Mouse (Mus musculus): ENCODE results near the gene Recql.
"Not testable (repeated sequence)": the region's sequence is repeated elsewhere in the genome, so short reads cannot be mapped to it uniquely, and the experiment has no call there.

Gene Recql

DNA sequence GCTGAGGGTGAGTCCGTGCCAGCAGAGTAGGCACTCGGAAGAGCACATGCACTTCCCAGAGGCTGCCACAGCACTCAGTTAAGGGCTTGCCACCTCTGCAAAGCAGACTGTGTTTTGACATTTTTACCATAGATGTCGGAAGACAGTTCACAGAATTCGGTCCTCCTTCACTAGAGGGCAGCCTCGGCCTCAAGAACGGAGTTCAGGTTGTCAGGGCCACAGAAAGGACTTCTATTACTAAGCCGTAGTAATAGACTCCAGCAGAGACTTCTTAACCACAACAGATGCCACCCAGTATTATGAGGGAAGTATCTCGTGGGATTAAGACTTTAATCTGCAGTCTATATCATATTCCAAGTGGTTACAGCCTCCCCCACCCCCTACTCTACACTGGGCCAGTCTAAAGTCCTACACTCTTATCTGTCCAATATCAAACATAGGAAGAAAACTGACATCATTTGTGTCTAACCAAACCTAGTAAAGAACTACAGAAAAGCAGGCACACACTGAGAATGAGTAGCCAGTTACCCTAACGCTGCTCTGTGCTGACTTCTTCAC, 23.8 kb downstream of the Recql start:
- no peak for DNase-seq

DNA sequence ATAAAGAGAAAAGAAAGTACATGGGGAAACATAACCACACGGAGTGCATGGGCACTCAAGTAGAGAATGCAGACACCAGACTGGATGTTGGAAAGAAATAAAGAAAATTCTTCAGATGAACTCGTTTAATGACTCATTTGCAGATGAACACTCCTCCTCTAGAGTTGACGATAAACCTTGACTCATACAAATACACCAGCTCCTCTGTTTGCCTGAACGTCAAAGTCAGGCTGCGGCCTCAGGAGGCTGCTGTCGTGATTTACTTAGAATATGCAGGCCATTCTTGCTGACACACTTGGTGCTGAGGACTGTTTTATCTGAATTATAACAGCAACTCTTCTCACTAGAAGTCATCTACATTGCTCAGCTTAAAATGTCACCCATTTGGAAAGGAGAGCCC, 24.9 kb downstream of the Recql start:
- DNase-seq, result no peak

DNA sequence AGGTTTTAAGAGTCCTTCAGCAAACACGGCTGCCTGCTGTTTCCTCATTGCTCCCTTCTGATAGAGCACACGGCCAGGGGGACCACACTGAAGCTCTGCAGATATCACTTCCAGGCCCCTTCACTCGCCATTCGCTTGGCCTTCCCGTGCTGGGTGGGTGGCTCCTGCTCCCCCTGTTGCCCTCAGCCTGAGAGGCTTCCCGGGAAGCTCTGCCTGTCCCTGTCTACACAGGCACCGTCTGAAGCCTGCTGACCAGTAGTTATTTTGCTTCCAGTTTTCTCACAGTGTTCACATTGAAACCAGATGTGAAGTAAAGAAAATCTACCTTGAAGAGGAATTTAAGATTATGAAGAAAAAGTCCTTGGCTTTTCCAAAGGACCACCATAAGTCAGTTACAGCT, 29.8 kb downstream of the Recql start:
- no peak for DNase-seq

DNA sequence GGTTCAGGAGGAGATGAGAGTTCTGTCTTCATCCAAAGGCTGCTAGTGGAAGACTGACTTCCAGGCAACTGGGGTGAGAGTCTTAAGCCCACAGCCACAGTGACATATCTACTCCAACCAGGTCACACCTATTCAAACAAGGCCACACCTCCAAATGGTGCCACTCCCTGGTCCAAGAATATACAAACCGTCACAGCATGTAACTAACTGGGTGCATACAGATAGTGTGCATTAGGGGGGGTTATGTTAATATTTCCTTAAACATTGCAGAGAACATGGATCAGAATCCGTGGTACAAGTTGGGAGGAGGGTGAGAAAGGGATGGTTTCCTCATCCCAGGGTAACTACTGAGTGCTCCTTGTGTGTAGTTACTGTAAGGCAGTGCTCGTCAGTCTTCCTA, 34.8 kb downstream of the Recql start:
- DNase-seq, result not testable (repeated sequence)

DNA sequence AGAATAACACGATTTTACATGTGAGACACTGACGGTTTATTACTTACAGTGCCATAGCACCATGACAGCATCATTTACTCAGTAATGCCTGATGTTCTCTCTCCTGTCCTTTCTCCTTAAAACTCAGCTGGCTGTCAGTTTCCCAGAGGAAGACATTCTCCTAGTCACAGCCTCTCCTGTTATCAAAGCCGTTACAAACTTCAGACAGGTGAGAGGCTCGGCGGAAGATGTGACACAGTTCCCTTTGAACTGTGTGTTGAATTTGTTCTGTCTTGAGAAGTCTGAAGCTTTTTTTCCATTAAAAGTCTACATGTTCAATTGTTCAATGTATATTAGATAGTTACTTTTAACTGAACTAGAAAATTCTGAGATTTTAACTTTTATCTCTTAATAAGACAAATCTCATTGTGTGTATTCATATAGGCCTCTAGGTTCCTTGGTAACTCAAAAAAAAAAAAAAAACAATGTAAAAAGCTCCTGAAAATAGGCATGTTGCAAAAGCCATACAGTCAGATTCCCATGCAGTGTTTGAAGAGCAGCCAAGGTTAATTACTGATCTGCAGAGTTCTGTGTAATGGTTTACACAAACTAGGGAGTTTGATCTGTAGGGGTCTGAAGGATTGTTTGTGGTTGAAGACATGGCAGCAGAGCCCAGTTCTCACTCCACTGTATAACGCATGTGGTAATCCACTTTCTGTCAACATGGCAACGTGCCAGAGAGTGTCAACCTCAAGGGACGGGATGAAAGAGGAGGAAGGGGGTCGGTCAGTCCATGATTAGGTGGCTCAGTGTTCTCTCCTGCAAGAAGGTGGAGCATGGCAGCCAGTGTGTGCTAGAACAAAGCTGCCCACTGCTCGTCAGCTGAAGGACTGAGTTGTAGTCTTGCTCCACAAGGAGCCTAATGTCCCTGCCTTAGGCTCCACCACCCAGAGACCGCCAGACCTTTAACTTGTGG, 39.2 kb downstream of the Recql start:
- no peak for DNase-seq

DNA sequence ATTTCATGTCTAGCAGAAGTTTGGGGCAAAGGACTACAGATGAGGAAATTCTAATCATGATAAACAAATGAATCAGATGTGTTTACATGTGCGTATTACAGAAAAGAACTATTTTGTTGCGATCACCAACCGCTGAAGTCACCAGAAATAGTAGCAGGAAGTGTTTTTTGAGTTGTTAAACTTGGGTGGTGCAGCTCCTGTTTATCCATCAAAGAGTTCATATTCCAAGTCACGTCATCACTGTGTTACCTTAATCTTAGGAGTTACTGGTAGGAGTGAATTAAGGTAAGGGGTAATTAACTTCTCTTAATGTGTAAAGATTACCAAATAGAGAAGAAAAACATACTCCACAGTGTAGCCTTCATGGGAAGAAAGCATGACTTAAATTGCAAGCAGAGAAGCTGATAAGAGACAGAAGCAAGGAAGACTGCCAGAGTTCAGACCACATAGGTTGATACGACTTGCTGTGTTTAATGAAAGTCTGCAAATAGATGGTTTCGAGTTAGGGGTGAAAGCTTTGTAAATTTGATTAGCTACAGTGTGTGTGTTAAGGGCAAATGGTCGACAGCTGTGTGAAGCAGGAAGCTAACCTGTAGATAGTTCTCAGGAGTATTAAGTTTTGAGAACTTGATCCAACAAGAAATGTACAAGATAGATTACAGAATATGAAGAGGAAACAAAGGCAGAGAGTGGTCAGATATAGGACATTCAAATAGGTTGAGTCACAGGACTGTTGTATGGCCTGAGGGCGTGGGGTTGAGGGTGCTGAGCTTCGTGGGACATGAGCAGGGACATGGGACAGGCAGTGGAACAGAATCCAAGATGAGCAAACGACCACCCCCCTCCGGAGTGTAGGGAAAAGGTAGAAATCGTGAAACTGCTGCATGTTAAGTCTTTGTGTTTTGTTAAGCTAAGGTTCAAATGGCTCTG, 40.4 kb downstream of the Recql start:
- DNase-seq, result no peak

DNA sequence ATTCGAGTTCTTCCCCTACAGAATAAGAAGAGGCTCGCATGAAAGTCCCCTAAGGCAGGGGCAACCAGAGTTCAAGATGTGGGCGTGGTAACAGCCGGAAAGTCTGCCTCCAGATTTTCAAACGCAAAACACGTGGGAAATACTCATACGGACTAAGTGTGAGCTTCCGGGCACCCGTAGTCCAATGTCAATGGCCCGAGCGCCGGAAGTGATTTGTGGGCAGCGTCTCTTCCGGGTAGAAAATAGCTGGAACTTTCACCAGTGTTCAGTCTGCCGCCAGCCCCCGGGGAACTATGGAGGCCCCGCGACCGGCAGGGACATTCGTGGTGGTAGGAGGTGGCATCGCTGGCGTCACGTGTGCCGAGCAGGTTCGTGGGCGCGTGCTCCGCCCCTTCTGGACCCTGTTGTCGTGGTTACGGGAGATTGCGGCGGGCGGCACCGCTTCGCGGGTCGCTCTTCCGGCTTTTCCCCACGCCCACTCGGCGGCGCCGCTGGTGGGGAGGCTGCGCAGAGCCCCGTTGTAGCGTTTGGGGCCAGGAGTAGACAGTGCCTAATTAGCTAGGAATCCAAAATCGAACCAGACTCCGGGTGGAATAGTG, 41.3 kb downstream of the Recql start, which contains the start of gene Pyroxd1:
Gene Pyroxd1 (plus strand): TSS at position 215 of the 599 bp plus-strand sequence.
- DNase-seq, result peak; percentile 91

DNA sequence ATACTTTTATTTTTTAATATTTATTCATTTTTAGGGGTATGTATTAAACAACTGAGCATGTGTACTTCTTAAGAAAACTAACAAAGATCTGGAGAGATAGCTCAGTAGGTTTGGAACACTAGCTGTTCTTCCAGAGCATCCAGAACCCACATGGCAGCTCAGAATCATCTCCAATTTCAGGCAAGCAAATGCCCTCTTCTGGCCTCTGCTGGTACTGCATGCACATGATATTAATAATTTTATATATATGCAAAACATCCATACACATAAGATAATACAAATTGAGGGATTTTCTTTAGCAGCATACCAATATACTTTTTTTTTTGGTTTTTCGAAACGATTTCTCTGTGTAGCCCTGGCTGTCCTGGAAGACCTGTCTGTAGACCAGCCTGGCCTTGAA, 43.3 kb downstream of the Recql start:
- peak; percentile 59 for DNase-seq

DNA sequence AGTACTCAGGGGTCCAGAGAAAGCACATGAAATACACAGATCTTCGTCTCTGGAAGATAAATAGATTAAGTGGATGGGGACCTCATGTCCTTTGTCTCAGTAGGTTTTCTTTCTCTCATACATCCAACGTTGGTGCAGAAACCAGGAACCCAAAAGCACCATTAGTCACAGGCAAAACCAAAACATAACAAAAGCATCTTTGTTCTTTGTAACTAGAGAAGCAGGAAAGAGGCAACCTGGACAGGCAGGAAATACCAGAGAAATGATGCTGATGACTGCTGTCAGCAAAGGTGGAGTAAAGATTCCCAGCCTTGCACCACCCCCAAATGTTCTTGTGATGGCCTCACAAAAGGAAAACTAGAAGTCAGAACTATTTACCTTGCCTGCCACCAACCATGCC, 47.3 kb downstream of the Recql start:
- no peak for DNase-seq

DNA sequence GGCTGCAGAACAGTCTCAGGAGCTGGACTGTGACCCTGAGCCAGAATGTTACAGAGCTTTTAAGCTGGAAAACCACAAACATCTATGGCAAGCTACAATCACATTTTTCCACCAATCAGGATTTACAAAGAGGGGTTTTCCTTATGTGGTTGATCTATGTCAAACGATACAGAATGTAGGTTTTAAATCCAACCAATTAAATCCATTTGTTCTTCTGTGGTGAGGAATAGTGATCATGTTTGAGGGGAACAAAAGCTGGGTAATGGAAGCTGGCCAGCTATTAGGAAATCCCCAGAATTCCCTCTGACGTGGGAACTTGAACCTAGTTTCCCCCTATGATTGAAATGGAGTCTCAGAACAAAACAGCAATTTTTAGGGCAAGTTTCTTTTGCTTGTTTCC, 47.9 kb downstream of the Recql start:
- DNase-seq, result no peak

DNA sequence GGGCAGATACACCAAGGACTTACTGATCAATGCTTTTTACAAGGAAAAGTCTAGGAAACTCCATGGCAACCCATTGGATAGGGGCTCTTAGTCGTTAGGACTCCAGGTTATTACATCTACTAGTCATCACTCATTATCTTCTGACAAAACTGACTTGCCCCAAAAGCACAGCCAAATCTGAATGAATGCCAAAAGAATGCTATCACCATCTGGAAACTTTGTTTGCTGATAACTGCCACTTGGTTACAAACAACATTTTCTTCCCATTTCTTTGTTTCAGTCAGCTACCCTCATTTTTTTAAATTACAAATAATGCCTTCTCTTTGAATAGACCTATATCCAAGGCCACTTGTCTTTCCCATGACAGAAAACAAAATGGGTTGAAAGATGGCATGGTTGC, 57.7 kb downstream of the Recql start:
- no peak for DNase-seq

DNA sequence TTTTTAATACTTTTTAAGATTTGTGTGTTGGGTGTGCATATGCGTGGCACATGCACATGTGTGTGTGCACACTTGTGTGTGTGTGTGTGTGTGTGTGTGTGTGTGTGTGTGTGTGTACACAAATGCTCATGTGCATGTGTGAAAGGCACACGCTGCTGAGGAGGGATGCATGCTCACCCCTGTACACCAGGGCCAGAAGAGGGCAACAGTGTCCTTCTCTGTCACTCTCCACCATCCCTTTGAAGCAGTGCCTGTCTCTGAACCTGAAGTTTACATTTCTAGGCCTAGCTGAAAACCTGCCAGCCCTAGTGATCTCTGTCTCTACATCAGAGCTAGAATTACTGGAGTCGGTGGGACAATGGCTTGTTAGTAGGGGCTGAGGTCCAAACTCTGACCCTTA, 60.3 kb downstream of the Recql start:
- no peak for DNase-seq

DNA sequence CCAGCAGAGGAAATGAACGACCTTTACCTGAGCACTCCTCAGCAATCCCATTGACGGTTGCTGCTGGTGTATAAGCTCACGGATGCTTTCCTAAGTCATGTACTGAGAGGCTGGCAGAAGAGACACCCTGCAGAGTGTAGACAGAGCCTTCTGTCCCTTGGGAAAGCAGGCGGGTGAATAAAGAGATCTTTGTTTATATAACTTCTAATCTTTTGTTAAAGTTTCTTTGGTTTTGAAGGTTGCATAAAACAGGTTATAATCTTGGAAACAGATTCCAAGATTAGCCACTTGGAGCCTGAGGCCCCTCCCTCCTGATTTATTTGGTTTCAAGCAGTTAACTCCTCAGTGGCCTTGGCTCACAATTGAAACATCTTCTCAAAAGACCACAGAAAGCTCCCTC, 64.0 kb downstream of the Recql start, which contains the start of gene Slco1a5:
Gene Slco1a5 (minus strand): TSS at position 101 of the 400 bp plus-strand sequence.
- DNase-seq, result no peak

DNA sequence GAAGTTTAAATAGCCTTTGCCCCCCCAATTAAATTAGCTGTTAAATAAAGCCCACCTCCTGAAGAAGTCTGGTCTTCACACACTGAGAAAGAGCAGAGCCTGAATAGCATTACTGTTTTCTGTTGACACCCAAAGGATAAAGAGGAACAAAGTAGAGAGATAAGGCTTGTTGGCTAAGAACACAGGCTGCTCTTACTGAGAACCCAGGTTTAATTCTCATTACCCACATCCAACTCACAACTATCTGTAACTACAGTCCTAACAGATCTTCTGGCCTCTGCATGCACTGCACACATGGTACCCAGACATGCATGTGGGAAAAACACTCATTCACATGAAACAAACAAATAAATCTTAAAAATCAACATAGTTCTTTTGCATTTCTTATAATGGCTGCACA, 69.8 kb downstream of the Recql start:
- no peak for DNase-seq

DNA sequence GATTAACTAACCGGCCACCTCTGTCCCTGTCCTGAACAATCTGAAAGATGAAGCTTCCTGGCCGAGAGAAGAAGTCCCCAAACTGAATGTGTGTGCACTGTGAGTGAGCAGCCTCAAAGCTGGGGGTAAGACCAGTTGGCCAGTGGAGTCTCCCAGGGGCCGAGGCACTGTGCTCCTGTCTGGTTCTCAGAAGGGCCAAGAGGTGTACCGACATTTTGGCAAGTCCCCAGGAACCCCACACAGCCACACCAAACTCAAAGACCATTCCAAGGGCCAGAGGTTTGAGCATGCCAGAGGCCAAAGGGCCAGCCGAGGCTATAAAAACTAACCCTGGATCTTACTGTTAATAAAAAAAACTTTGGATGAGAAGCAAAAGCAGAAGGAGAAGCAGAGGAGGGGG, 72.6 kb downstream of the Recql start:
- DNase-seq, result no peak

DNA sequence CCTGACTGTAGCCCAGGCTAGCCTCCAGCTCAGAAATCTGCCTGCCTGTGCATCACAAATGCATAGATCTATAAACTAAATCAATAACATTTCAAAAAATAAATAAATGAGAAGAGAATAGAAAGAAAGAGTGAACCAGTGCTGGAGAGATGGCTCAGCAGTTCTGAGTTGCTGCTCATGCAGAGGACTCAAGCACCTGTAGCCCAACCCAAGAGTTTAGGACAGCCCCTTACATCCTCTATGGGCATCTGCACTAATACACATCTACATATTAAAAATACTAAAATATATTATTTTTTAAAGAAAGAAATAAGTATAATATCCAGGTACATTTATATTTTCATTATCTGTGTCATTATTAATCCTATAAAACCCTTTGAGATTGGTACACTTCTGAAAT, 81.8 kb downstream of the Recql start:
- DNase-seq, result no peak
